13 mouse cellular contexts compared by ENCODE assay signal in genomic region chr2:44535760-44536159, GRCm38 (mm10).
DNase-seq lines count a peak whose midpoint lies in the region; ATAC-seq and TF ChIP-seq lines count a peak whose summit lies in the region.
"Had no signal": no experiment of that assay in that cellular context is flagged by ENCODE, and none has a peak within 500 bp of the region (broad histone marks: within the 10 kb centered on the region; RNA-seq: fewer than 3 reads in every experiment).

No protein-coding gene starts in this region.

- ATAC-seq in cerebellum, adult (ENCODE audit: insufficient number of reproducible peaks, low FRiP score, low TSS enrichment): no peak
- no peak for ATAC-seq in frontal cortex, adult (ENCODE audit: low TSS enrichment)

- DNase-seq in cerebellum, adult 9-10 months: peak; percentile 10
- DNase-seq in layer of hippocampus, postnatal 10 days (ENCODE audit: low spot score in 2 of 2): peak; percentile 50 to 60
- no peak for DNase-seq in layer of hippocampus, postnatal 25 days (ENCODE audit: extremely low spot score in 1 of 2, low spot score in 1 of 2)
- DNase-seq in gastrocnemius, adult 8-10 months (ENCODE audit: low spot score in 2 of 2): peak; percentile 30 to 68
- peak; percentile 21 to 31 for DNase-seq in heart, postnatal 36 days
- no peak for DNase-seq in thymus, adult 2 months
- DNase-seq: adrenal gland, postnatal 25 days; lung, embryonic 14.5 days had no signal

- intact Hi-C loops in heart, postnatal 36 days (cut with DNase I): no loop called here

- H3K27me3 ChIP-seq in thymus, adult 2 months (ENCODE audit: control insufficient read depth, insufficient read depth, low read length): no peaks in the 10 kb centered on the region

- no peak for TF ChIP-seq CTCF in thymus, adult 2 months (IDR thresholded peaks at IDR 0.05; ENCODE audit: borderline replicate concordance, control insufficient read depth, extremely low read depth, insufficient read depth, low read length, poor library complexity)

- H3K27ac ChIP-seq in thymus, adult 2 months (ENCODE audit: control insufficient read depth, insufficient read depth, low read length): no peak overlapping the region
- H3K27ac ChIP-seq: kidney, postnatal 0 days; stomach, postnatal 0 days had no signal

- H3K36me3 ChIP-seq in thymus, adult 2 months (ENCODE audit: control insufficient read depth, insufficient read depth, low read length): no peaks in the 10 kb centered on the region

- no peak overlapping the region for H3K4me3 ChIP-seq in thymus, adult 2 months (ENCODE audit: control insufficient read depth, insufficient read depth, low read length)
- H3K4me3 ChIP-seq: megakaryocyte, embryonic 14.5 days had no signal

- no peak for TF ChIP-seq POLR2A in thymus, adult 2 months (IDR thresholded peaks at IDR 0.05; ENCODE audit: control insufficient read depth, extremely low read depth, insufficient read depth, low read length, poor library complexity)

- no peaks in the 10 kb centered on the region for H3K4me1 ChIP-seq in thymus, adult 2 months (replicated peaks; ENCODE audit: control insufficient read depth, insufficient read depth, low read length)
- H3K4me1 ChIP-seq: megakaryocyte, embryonic 14.5 days had no signal

- 94% methylated on average over 11 of the region's 11 CpGs for WGBS in thymus, adult 2 months

Comparison
In these comparisons a context has a peak if more than half of its experiments do, and no peak if none do; other contexts are left out.
1. DNase-seq: peak in cerebellum, adult 9-10 months (single experiment), layer of hippocampus, postnatal 10 days (2 of 2), gastrocnemius, adult 8-10 months (2 of 2) and heart, postnatal 36 days (2 of 2); none in layer of hippocampus, postnatal 25 days (0 of 2) and thymus, adult 2 months (single experiment).